ENCODE assay signal across 9 mouse cellular contexts in the genomic region with DNA sequence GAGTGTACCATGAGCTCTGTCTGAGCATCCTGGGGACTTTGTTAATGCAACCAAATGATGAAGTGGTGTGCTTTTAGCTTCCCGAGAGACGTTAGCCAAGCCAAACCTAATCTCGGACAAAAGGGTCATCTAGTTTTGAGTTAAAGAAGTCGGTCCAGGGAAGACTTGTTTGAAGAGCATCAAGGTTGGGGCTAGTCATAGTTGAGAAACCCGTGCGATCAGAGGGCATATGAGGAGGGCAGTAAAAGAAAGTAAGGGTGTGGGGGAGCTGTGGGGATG. TPM values are rescaled to one million over a fixed set of nuclear protein-coding genes. Genes with fewer than 3 reads are reported as not detected.
DNase-seq lines count a peak whose midpoint lies in the region; ATAC-seq and TF ChIP-seq lines count a peak whose summit lies in the region.
"Had no signal": no experiment of that assay in that cellular context is flagged by ENCODE, and none has a peak within 500 bp of the region (broad histone marks: within the 10 kb centered on the region; RNA-seq: fewer than 3 reads in every experiment).

No protein-coding gene starts in this region.

- peak overlapping the region; percentile 87 for H3K27ac ChIP-seq in layer of hippocampus, adult 2 months
- no peak overlapping the region for H3K27ac ChIP-seq in cortical plate, adult 2 months (ENCODE audit: insufficient read depth, low read length)
- H3K27ac ChIP-seq in neural tube, embryonic 12.5 days, result no peak overlapping the region

- TF ChIP-seq CTCF in layer of hippocampus, adult 2 months (conservative IDR thresholded peaks at IDR 0.05), result no peak
- no peak for TF ChIP-seq CTCF in cortical plate, adult 2 months (IDR thresholded peaks at IDR 0.05; ENCODE audit: extremely low read depth, insufficient read depth, low read length)

- no peaks in the 10 kb centered on the region for H3K27me3 ChIP-seq in neural tube, embryonic 12.5 days (replicated peaks)

- no peak for ATAC-seq in neural tube, embryonic 12.5 days (ENCODE audit: low FRiP score, low read depth)

- TF ChIP-seq POLR2A in cortical plate, adult 2 months (IDR thresholded peaks at IDR 0.05; ENCODE audit: extremely low read depth, insufficient read depth, low read length), result no peak

- H3K36me3 ChIP-seq in neural tube, embryonic 12.5 days, result peaks cover 74% of the 10 kb centered on the region

- H3K9me3 ChIP-seq in neural tube, embryonic 12.5 days, result no peaks in the 10 kb centered on the region

- H3K4me3 ChIP-seq in layer of hippocampus, adult 2 months, result peak overlapping the region; percentile 97
- peak overlapping the region; percentile 74 for H3K4me3 ChIP-seq in cortical plate, adult 2 months (ENCODE audit: insufficient read depth, low read length)
- peak overlapping the region; percentile 61 for H3K4me3 ChIP-seq in neural tube, embryonic 12.5 days

- no peak for DNase-seq in layer of hippocampus, adult 2 months (ENCODE audit: low spot score in 2 of 2)
- DNase-seq in layer of hippocampus, adult 9-11 months, result no peak
- DNase-seq in induced T-regulatory cell, adult 2 months (ENCODE audit: low read depth), result peak; percentile 46
- no peak for DNase-seq in adrenal gland, adult 8-10 months
- DNase-seq in ovary, postnatal 36 days (ENCODE audit: low spot score), result no peak
- DNase-seq in adipocyte (ENCODE audit: low spot score), result no peak
- DNase-seq: adrenal gland, postnatal 36 days had no signal

- H3K9ac ChIP-seq in neural tube, embryonic 12.5 days, result peak overlapping the region; percentile 79

- 8% methylated on average over 6 of the region's 6 CpGs for WGBS in neural tube, embryonic 12.5 days

- H3K4me2 ChIP-seq in neural tube, embryonic 12.5 days (replicated peaks), result peak overlapping the region; percentile 90

- no peaks in the 10 kb centered on the region; the same call in 1 of the 2 replicates for H3K4me1 ChIP-seq in cortical plate, adult 2 months (ENCODE audit: control insufficient read depth, insufficient read depth, low read length)
- peaks cover 14% of the 10 kb centered on the region for H3K4me1 ChIP-seq in neural tube, embryonic 12.5 days

RNA-seq across cellular contexts. Expression of a gene that starts 0.8 kb away (rescaled TPM):
- total RNA-seq in layer of hippocampus, adult 2 months (2021), result 10 to 100 TPM; 67.1 to 69.0 TPM
- 94.5 and 95.7 TPM in 2 replicates for polyA plus RNA-seq in cortical plate, adult 2 months (2012; rRNA removed)
- 109 and 110 TPM in 2 replicates for polyA plus RNA-seq in neural tube, embryonic 12.5 days (2016; fragmentation: Nextera tagmentation; extraction: Ambion mirVana)
- total RNA-seq in adrenal gland, adult 8-10 months (2022), result 100 to 1,000 TPM in 1 of 4 experiments, 10 to 100 TPM in 3; 90.1 to 110 (median 94.1) TPM

RNA-seq across cellular contexts. Expression of a gene that starts 4.9 kb away (rescaled TPM):
- total RNA-seq in layer of hippocampus, adult 2 months (2021), result 10 to 100 TPM; 61.6 to 61.7 TPM
- 84.1 and 86.2 TPM in 2 replicates for polyA plus RNA-seq in cortical plate, adult 2 months (2012; rRNA removed)
- polyA plus RNA-seq in neural tube, embryonic 12.5 days (2016; fragmentation: Nextera tagmentation; extraction: Ambion mirVana), result 34.1 and 42.5 TPM in 2 replicates
- total RNA-seq in adrenal gland, adult 8-10 months (2022), result 10 to 100 TPM; 16.7 to 32.5 (median 23.3) TPM

RNA-seq across cellular contexts. Expression of a gene that starts 13.5 kb away (rescaled TPM):
- 10 to 100 TPM; 47.8 to 56.1 TPM for total RNA-seq in layer of hippocampus, adult 2 months (2021)
- 68.0 and 73.0 TPM in 2 replicates for polyA plus RNA-seq in cortical plate, adult 2 months (2012; rRNA removed)
- 38.5 and 43.0 TPM in 2 replicates for polyA plus RNA-seq in neural tube, embryonic 12.5 days (2016; fragmentation: Nextera tagmentation; extraction: Ambion mirVana)
- 10 to 100 TPM; 55.2 to 85.7 (median 71.2) TPM for total RNA-seq in adrenal gland, adult 8-10 months (2022)

RNA-seq across cellular contexts. Expression of a gene that starts 18.1 kb away (rescaled TPM):
- total RNA-seq in layer of hippocampus, adult 2 months (2021), result 10 to 100 TPM; 10.2 to 13.3 TPM
- polyA plus RNA-seq in cortical plate, adult 2 months (2012; rRNA removed), result 14.2 and 14.5 TPM in 2 replicates
- polyA plus RNA-seq in neural tube, embryonic 12.5 days (2016; fragmentation: Nextera tagmentation; extraction: Ambion mirVana), result 19.5 and 23.2 TPM in 2 replicates
- 10 to 100 TPM in 2 of 4 experiments, 1 to 10 TPM in 2; 6.8 to 22.2 (median 10.1) TPM for total RNA-seq in adrenal gland, adult 8-10 months (2022)

RNA-seq across cellular contexts. Expression of a gene that starts 24.7 kb away (rescaled TPM):
- total RNA-seq in layer of hippocampus, adult 2 months (2021), result 10 to 100 TPM; 55.7 to 67.9 TPM
- 85.1 and 86.1 TPM in 2 replicates for polyA plus RNA-seq in cortical plate, adult 2 months (2012; rRNA removed)
- polyA plus RNA-seq in neural tube, embryonic 12.5 days (2016; fragmentation: Nextera tagmentation; extraction: Ambion mirVana), result 44.0 and 50.3 TPM in 2 replicates
- 10 to 100 TPM; 65.6 to 84.3 (median 70.5) TPM for total RNA-seq in adrenal gland, adult 8-10 months (2022)
